Mouse (Mus musculus) large intestine, adult 2 months (tissue): ENCODE results near the gene Fndc3a. TPM values are rescaled to one million over a fixed set of nuclear protein-coding genes. Genes with fewer than 3 reads are reported as not detected.

Experiments used
- polyA plus RNA-seq: library from polyadenylated mRNA; depleted of rRNA; stranded (reverse); fragments of >200 nt; gene quantifications from 2 replicates; pipeline ENCODE4 v1.2.3, GENCODE M21; 2012; rRNA removed

Fndc3a gene
- polyA plus RNA-seq, 1 experiment: 17.6 TPM

Other genes with a start within 250 kb of the Fndc3a start
- 0.01 and 0.12 TPM in 2 replicates for gene Gm9195, start 218.2 kb downstream of the Fndc3a start, polyA plus RNA-seq